Mouse (Mus musculus): Measurements from ENCODE around the gene Cenpa.

- TF ChIP-seq CTCF (IDR thresholded peaks at IDR 0.05; ENCODE audit: borderline replicate concordance, control insufficient read depth, extremely low read depth, insufficient read depth, low read length, poor library complexity) = no peak
- TF ChIP-seq POLR2A (IDR thresholded peaks at IDR 0.05; ENCODE audit: control insufficient read depth, extremely low read depth, insufficient read depth, low read length, poor library complexity) = no peak
Measured at GRCm38 (mm10) chr5:30659042-30659441, 7.5 kb upstream of the Cenpa start.

Data from thymus, adult 2 months (tissue).